24 mouse cellular contexts compared by ENCODE assay signal in the genomic region with DNA sequence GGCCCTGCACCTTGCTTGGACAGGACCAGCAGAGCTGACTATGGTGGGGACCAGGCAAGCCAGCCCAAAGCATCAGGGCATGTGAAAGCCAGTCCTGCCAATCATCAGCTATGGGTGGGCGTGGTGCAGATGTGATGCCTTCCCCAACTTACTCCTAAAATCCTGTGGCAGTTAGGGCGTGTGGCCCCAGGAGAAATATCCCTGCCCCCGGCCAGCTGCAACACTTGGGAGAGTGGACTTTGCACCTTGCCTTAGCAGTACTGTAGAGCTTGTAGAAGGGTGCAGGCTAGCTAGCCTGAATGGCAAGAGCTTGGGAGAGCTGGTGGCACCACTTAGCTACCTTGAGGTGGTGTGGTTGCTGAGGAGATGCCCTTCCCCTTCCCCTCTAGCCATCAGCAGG.
"Had no signal": no experiment of that assay in that cellular context is flagged by ENCODE, and none has a peak within 500 bp of the region (broad histone marks: within the 10 kb centered on the region; RNA-seq: fewer than 3 reads in every experiment).

No protein-coding gene starts in this region.

- H3K9ac ChIP-seq: limb, embryonic 13.5 days; liver, embryonic 12.5 days; liver, embryonic 15.5 days; lung, embryonic 15.5 days; midbrain, embryonic 12.5 days; midbrain, embryonic 15.5 days; neural tube, embryonic 13.5 days had no signal

- ATAC-seq: liver, embryonic 12.5 days; midbrain, embryonic 15.5 days had no signal

- H3K27ac ChIP-seq: layer of hippocampus, adult 2 months; limb, embryonic 10.5 days; limb, embryonic 13.5 days; liver, embryonic 12.5 days; liver, embryonic 15.5 days; lung, embryonic 15.5 days; midbrain, embryonic 12.5 days; midbrain, embryonic 15.5 days; neural tube, embryonic 13.5 days had no signal

- H3K36me3 ChIP-seq: limb, embryonic 10.5 days; limb, embryonic 13.5 days; liver, embryonic 12.5 days; liver, embryonic 15.5 days; lung, embryonic 15.5 days; midbrain, embryonic 12.5 days; midbrain, embryonic 15.5 days; neural tube, embryonic 13.5 days had no signal

- H3K4me2 ChIP-seq: limb, embryonic 13.5 days; liver, embryonic 12.5 days; liver, embryonic 15.5 days; lung, embryonic 15.5 days; midbrain, embryonic 12.5 days; midbrain, embryonic 15.5 days; neural tube, embryonic 13.5 days had no signal

- DNase-seq: kidney, adult 11 months; kidney, adult 8-10 months; kidney, postnatal 14 days; layer of hippocampus, adult 9-11 months; liver; lung, adult 18-20 months; lung, postnatal 10 days; lung, postnatal 36 days; right cerebral cortex, adult 18-20 months; right cerebral cortex, postnatal 14 days; right cerebral cortex, postnatal 4 days; thymus, adult 2 months; thymus, postnatal 14 days; thymus, postnatal 4 days had no signal

- H3K4me3 ChIP-seq: layer of hippocampus, adult 2 months; limb, embryonic 10.5 days; limb, embryonic 13.5 days; liver, embryonic 12.5 days; liver, embryonic 15.5 days; lung, embryonic 15.5 days; midbrain, embryonic 12.5 days; midbrain, embryonic 15.5 days; myocyte; neural tube, embryonic 13.5 days had no signal

- H3K9me3 ChIP-seq: limb, embryonic 10.5 days; limb, embryonic 13.5 days; liver, embryonic 12.5 days; liver, embryonic 15.5 days; lung, embryonic 15.5 days; midbrain, embryonic 12.5 days; midbrain, embryonic 15.5 days; neural tube, embryonic 13.5 days had no signal

- H3K27me3 ChIP-seq: limb, embryonic 13.5 days; liver, embryonic 12.5 days; liver, embryonic 15.5 days; lung, embryonic 15.5 days; midbrain, embryonic 12.5 days; midbrain, embryonic 15.5 days; neural tube, embryonic 13.5 days had no signal

- H3K4me1 ChIP-seq: limb, embryonic 10.5 days; limb, embryonic 13.5 days; liver, embryonic 12.5 days; liver, embryonic 15.5 days; lung, embryonic 15.5 days; midbrain, embryonic 12.5 days; midbrain, embryonic 15.5 days; neural tube, embryonic 13.5 days had no signal
